Mouse (Mus musculus) erythroblast, adult 5-6 weeks (primary cell): ENCODE data around the gene Akap13. TPM values are rescaled to one million over a fixed set of nuclear protein-coding genes. Genes with fewer than 3 reads are reported as not detected.
"Not testable (repeated sequence)": the region's sequence is repeated elsewhere in the genome, so short reads cannot be mapped to it uniquely, and the experiment has no call there.

Experiments
- ATAC-seq: replicated peaks from 2 replicates; pipeline ENCODE4 v1.8.0; 2016; ENCODE audit warnings: moderate number of reproducible peaks, mild to moderate bottlenecking, moderate TSS enrichment, inconsistent platforms; ENCODE audit not compliant: poor library complexity, low FRiP score, severe bottlenecking
- total RNA-seq, 2 experiments: library from RNA; stranded (forward) in 1 of 2; stranded (reverse) in 1 of 2; fragments of 150-400 nt in 1 of 2; fragments of 200-764, 138-1000 nt in 1 of 2; gene quantifications; 2 replicates each; pipeline versions ENCODE4 v1.2.3 to v1.2.4; 2015 to 2017; ENCODE audit warnings: low replicate concordance in 2 of 2

The Akap13 gene
- total RNA-seq, 2 experiments from 2014 or later, result 608 to 2,715 TPM

DNA sequence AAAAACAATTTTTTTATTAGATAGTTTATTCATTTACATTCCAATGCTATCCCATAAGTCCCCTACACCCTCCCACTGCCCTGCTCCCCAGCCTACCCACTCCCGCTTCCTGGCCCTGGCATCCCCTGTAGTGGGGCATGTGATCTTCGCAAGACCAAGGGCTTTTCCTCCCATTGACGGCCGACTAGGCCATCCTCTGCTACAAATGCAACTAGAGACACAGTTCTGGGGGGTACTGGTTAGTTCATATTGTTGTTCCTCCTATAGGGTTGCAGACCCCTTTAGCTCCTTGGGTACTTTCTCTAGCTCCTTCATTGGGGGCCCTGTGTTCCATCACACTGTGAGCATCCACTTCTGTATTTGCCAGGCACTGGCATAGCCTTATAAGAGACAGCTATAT lies 161.9 kb downstream of the Akap13 start:
- not testable (repeated sequence) for ATAC-seq

DNA sequence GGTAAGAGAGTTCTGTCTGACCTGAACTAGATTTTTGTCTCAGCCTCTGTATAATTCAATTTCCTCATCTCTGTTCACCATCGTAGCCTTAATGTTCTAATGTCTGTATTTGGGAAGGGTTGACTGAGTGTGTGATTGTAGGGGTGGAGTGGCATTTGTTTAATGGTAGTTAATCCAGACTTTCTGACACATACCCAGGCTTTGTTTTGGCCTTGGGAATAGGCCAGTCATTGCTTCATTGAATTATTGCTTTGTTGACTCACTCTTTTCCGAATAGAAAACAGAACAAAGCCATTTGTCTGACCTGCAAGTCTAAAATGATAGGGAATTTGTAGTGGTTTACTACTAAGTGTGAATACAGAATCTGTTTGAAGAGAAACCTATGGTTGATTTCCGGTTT lies 163.4 kb downstream of the Akap13 start:
- no peak for ATAC-seq

DNA sequence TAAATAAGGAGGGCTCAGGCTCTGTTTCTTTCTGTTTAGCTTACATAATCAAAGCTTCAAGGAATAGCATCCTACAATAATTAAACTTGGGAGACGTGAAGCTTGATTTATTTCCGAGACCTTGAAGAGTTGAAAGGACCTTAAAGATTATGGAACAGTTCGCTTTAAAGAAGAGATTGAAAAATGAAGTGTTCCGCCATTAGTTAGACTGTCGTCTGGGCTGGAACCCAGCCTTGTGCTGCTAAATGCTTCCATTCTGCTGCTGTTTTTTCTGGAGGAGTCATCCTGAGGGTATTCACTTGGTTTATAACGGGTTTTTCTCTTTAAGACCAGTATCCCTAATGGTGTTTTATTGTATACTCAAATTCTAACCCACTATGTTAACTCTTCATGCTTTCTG lies 164.5 kb downstream of the Akap13 start:
- no peak for ATAC-seq

DNA sequence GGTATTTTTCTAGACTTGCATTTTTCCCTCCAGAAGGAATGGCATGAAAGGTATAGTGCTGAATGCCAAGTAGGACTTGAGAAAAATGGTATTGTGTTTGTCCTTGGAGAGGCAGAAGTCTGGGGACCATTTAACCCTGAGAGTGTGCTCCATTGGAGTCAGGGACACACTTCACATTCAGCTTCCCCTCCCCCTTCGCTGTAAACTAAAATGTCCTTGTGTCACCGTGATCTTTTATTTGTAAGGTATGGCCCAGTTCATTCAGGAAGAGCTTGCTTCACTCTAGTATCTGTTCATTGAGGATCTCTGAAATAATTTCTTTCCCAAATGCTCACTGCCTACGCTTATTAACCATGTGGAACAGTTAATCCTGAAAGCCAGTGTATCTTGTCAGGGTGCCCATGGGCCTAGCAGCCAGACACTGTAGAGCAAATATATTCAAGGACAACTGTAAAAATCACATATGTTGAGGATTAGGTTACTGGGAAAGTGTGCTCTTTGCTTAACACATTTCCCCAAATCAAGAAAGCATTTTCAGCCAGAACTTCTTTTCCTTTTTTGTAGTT lies 165.1 kb downstream of the Akap13 start:
- ATAC-seq, result no peak

DNA sequence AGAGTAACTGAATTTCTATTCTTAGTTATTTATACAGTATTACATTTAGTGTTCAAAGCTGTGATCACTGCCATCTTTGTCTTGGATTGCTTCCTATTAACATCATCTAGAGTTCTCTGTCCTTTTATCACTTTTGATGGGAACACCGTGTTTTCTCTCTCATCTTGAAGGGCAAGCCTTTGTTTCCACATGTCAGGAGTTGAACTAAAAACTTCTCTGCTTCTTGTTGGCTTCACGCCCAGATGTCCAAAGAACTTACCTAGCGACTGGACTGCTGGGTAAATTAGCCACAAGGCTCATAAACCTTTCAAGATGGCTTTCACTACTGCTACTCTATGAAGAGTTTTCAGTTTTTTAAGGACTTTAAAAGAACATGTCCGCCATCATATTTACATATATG lies 165.6 kb downstream of the Akap13 start:
- ATAC-seq, result no peak

DNA sequence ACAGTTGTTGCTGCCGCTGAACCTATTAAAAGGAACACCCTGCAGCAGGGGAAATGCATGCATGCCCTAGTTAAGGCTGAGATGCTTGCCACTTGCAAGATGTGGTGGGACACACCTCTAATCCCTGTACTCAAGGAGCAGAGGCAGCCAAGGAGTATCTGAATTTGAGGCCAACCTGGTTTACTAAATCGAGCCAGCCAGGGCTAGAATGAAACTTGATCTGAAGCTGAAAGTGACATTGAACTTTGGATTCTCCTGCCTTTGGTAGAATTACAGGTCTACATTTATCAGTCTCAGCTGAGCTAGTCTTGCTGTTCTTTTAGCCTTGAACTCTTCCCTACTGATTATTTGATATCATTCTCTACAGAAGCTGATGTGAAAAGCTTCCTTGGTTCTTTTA lies 172.5 kb downstream of the Akap13 start:
- ATAC-seq, result no peak

DNA sequence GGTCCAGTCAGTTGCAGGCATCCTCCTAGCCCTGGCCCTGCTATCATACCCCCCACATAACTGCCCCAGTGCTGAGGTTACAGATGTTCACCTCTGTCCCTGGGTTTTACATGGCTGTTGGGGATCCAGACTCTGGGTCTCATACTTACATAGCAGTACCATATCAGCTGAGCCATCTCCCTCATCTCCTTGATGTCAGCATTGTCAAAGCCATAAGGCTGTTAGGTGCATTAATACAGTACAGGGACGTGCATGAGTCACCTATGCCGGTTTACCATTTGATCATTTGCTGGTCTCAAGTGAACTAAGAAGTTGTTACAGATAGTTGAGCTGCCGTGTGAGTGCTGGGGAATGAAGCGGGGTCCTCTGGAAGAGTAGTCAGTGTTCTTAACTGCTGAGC lies 174.3 kb downstream of the Akap13 start:
- ATAC-seq, result no peak

DNA sequence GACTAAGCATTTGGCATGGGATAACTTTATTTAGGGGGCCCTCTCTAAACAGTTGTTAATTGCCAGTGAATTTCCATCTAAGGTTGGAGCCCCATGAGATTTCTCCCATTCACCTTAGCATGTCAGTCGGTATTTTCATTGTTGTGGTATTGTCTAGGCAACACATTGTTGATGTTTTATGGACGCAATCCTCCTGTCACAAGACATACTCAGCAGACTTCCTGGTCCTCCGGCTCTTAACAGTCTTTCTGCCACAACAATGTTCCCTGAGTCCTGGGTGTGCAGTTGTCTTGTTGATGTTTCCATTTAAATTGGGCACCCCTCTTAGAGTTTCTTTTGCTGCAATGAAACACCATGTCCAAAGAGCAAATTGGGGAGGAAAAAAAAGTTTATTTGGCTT lies 177.6 kb downstream of the Akap13 start:
- ATAC-seq, result no peak

DNA sequence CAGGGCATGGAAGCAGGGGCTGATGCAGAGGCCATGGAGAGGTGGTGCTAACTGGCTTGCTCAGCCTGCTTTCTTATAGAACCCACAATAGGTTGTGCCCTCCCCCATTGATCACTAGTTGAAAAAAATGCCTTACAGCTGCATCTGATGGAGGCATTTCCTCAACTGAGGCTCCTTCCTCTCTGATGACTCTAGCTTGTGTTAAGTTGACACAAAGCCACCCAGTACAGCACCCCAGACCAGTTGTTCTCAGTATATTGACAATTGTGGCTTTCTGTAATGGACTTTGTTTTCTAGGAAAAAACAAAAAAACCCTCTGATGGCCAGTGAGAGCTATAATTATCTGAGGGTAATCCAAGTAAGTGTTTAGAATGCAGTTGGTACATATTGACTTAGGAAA lies 178.1 kb downstream of the Akap13 start:
- ATAC-seq, result no peak

DNA sequence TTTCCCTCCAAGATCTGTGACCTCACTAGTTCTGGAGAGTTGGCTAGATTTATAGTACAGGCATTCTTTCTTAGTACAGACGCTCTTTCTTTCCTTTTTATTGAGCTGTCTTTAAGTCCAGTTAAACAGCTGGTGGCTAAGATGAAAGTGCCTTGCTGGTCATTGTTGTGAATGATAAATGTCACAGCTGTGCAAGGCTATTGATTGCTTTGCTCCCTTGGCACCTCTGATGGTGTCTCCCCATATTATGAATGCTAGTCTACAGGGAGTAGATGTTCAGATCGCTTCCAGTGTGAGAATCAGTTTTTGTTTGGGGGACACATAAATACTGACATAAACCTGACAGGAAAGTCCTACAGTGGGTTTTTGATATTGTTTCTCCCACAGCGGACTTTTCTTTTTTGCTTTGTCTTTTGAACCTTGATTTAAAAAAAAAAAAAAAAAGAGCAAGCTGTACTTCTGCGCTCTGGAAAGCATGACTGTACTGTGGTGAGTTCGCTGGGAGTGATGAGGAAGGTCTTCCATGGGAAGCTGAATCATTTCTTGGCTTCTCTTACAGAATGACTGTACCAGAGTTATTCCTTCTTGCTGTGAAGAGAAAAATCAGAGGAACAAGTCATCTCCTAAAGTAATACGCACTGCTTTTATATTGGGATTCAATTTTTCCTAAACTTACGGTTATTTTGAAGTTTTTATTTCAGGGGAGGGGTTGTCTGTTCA lies 178.6 kb downstream of the Akap13 start:
- ATAC-seq, result no peak

DNA sequence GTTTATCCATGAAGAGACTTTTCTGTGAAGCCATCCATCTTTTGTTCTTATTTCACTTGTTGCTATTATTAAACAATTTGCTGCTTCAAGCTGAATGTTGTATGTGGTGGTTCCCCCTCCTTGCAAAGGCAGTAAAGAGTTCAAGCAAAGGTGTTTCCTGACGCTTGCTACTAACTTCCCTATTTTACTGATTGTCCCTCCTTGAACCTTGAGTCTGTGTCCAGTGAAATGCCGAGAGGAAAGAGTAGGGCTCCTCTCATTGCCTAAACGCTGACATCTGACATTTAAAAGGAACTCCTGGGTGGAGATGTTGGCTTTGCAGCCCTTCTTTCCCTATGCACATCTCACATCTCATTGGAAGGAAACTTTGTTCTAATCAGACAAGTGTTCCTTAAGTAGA lies 183.4 kb downstream of the Akap13 start:
- ATAC-seq, result no peak

DNA sequence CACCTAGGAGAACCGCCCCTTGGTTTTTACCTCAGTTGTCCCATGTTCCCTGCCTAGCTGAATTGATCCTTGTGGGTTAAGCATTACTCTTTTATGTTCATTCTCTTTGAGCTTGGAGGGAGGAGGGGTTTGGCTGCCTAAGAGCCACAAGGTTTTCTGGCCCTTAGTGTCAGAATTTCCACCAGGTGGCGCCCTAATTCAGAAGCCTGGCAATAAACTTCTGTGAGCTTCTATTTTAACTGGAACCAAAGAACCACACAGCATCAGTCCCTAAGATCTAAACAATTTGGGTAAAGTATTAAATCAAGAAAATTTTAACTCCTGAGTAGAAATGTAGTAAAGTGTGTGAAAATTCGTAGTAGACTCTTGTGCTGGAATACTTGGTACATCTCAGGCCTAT lies 184.2 kb downstream of the Akap13 start:
- peak; percentile 69 for ATAC-seq

DNA sequence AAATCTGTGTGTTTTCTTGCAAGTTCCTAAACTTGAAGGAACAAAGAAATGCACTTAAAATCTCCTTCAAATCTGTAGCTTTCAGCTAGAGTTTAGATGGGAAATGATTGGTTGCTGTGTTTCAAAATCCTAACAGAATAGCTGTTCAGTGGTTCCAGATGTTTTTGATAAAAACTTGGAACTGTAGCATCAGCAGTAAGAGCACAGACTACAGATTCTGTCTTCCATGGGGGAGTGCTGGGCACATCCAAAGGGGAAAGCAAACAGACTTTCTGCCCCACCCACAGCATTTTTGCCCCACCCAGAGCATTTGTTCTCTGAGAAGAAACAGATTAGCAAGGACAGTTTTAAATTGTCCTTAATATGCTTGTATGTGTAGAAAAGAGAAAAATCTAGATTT lies 184.7 kb downstream of the Akap13 start:
- no peak for ATAC-seq

DNA sequence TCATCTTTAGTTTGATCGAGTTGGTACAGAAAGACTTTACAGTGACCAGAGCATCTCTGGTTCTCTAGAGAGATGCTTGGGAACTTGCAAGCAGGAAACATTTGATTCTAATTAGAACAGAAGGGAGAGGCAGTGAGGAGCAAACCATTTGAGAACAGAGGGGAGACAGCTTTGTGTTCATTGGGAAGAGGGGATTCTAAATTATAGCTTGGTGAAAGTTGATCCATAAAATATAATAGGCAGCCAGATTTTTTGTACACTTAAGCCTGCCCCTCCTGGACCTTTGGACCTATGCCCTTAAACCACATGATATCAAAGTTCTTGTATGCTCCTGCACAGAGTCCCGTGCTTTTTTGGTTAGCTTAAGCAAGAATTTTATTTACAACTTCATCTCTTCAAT lies 185.3 kb downstream of the Akap13 start:
- ATAC-seq, result no peak

DNA sequence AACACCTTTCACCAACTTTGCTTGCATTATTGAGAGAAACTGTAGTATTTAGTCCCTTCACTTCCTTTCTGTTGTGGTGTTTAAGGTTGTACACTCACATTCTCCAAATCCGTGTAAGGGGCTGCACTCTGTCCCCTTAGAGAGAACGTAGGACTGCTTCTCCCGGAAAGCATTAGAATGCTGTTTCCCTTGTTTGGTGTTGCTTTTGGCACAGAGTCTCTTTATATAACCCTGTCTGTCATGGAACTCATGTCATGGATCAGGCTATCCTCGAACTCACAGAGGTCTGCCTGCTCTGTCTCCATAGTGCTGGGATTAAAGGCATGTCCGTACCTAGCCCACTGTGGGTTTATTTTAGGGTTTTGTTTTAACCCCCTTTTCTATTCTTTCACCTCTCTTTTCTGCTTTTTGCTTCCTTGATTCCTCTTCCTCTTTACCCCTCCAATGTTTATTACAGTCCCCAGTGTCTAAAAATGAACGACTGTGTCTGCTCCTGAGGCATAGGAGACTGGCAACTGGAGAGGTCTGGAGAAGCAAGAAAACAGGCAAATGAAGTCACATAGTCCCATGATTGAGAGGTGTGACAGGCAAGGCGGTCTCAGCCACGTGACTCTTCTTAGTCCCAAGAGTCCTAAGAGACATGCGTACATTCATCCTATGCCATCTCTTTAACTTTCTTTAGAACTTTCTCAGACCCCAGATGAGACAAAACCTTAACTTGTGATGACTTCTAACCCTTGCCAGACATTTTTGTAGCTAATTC lies 186.3 kb downstream of the Akap13 start:
- ATAC-seq, result no peak

DNA sequence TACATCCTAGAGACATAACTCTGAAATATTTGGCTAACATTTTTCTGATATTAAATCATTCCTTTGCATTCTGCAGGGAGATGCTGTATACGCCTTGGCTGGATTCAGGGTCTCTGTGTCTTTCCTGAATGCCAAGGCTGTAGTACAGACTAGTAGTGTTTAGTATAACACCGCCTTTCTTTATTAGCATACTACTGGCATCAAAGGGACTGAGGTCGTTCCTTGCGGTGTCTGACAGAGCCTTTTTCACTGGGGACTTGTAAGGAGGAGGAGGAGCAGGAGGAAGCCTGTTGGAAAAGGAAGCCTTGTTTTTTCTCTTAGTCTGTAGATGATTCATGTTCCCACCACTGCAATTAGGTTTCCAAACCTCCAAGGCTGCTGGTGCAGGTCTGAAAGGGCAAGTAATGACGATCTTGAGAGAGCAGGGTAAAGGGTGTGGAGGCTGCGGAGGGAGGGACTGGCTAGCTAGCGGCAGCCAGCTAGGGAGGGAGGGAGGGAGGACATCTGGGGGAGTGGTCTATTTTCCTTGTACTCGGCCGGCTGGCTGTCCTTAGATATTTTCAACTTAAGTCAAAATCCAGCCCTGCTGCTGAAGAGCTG lies 186.9 kb downstream of the Akap13 start:
- ATAC-seq, result no peak

DNA sequence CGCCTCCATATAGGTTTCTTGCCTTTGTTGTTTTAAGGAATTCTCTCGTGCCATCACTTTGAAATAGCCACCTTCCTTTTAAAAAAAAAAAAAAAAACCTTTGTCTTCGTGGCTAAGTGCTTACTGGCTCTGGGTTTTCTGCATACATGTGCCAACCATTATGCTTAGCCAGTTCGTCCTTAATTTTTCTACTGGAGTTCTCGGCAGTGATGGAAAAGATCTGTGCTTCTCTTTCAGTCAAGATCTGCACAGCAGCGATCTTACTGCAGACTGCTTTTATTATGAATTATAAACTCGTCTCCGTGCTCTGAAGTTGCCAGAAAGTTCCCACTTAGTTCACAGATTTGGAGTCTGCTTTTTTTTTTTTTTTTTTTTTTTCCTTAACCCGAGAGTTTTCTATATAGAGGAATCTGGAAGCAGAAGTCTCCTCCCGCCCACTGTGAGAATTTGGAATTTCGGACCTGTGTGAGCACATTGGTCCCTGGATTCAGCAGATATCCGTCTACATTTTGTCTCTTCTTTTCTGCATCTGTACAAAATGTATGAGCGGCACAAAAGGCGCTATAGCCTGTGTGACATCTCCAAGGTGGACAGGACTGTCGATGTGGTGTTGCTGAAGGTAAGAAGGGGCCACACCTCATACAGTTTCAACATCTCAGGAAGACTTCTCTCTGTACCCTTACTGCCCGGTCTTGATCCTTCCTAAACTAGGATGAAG lies 187.7 kb downstream of the Akap13 start:
- ATAC-seq, result no peak

DNA sequence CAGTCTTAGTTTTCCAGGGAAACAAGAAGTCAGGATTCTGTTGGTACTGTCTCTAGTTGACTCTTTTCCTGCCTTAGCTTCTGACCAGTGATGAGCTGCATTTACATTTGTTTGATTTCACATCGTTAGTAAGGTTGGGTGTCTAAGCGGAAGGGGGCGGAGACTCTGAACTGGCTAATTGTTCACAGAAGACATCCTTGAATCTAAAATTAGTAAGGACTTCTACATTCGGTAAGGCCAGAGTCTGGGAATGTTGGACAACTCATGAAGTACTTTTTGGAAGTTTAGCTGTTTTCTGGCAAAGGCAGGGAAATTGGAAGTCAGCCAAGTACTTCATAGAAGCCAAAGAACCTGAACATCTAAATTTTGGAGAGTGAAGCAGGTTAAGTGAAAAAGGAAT lies 188.7 kb downstream of the Akap13 start:
- no peak for ATAC-seq

DNA sequence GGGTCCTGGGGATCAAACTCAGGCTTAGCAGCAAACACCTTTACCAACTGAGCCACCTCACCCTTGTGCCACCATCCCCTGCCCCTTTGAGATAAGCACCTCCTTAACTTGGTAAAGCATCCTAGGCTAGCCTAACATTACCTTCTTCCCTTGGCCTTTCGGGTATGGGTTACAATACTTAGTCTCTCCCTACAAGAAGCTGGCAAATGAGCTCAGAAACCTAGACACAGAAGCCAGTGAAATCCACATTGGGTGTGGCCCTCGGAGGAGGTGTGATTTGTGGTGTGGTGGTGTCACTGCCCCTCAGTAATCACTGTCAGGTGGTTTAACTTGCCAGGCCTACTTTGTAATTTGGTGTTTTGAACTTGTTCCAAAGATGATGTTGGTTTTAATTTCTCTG lies 189.3 kb downstream of the Akap13 start:
- no peak for ATAC-seq
